Mouse (Mus musculus) heart, adult 2 months (tissue): ENCODE data around the gene Hamp. TPM values are rescaled to one million over a fixed set of nuclear protein-coding genes. Genes with fewer than 3 reads are reported as not detected.

ENCODE experiments used
- DNase-seq, 2 experiments: peaks; one replicate each; pipeline ENCODE4 v3.0.0; 2021
- H3K27ac ChIP-seq: fragments of 200-600 bp; 2 replicates; pipeline ENCODE4 v1.8.1; 2022
- H3K27me3 ChIP-seq: fragments of 200-500 bp; 2 replicates; pipeline ENCODE4 v1.6.1; 2012; ENCODE audit warnings: mild to moderate bottlenecking, low read length, inconsistent platforms, mixed read lengths; ENCODE audit not compliant: control insufficient read depth, insufficient read depth
- H3K36me3 ChIP-seq: fragments of 200-500 bp; 2 replicates; pipeline ENCODE4 v1.6.1; 2012; ENCODE audit warnings: low read length, inconsistent platforms; ENCODE audit not compliant: control insufficient read depth, insufficient read depth
- H3K4me1 ChIP-seq: fragments of 200-500 bp; 2 replicates; pipeline ENCODE4 v1.6.1; 2011; ENCODE audit warnings: low read length; ENCODE audit not compliant: control insufficient read depth, insufficient read depth
- H3K4me3 ChIP-seq: fragments of 200-600 bp; 2 replicates; pipeline ENCODE4 v1.8.1; 2022
- H3K79me2 ChIP-seq: fragments of 200-500 bp; replicated peaks from 2 replicates; pipeline ENCODE4 v1.6.1; 2012; ENCODE audit warnings: mild to moderate bottlenecking, inconsistent platforms, low read length, moderate library complexity, mixed read lengths; ENCODE audit not compliant: control insufficient read depth, insufficient read depth
- H3K9ac ChIP-seq: fragments of 200-500 bp; 2 replicates; pipeline ENCODE4 v1.6.1; 2012; ENCODE audit warnings: low read depth, mild to moderate bottlenecking, control low read depth, inconsistent platforms, low read length, mixed read lengths
- CTCF ChIP-seq: fragments of 200-600 bp; IDR thresholded peaks from 2 replicates; pipeline ENCODE4 v1.8.1; 2022; ENCODE audit warnings: antibody characterized with exemption, mild to moderate bottlenecking, moderate library complexity
- EP300 ChIP-seq: fragments of 200-500 bp; IDR thresholded peaks from 2 replicates; pipeline ENCODE4 v1.6.1; 2011; ENCODE audit warnings: low read depth, low read length, control low read depth; ENCODE audit not compliant: insufficient read depth
- POLR2A ChIP-seq: fragments of 200-500 bp; IDR thresholded peaks from 2 replicates; pipeline ENCODE4 v1.6.1; 2011; ENCODE audit warnings: mild to moderate bottlenecking, low read depth, low read length, control low read depth; ENCODE audit not compliant: insufficient read depth
- WGBS: fragments of 180-500 bp; shearing (Covaris S2); methylation state at CpG from one replicate; pipeline ENCODE4 v1.1.7; 2018; 5-methylcytosine and 5-hydroxymethylcytosine counted together
- intact Hi-C: fragments of 180-260 bp; cut with DNase I; formaldehyde crosslinking; loops from one replicate; pipeline ENCODE4 v1.15.1; 2025
- polyA plus RNA-seq: library from polyadenylated mRNA; depleted of rRNA; stranded (reverse); fragments of >200 nt; gene quantifications from 2 replicates; pipeline ENCODE4 v1.2.3, GENCODE M21; 2012
- total RNA-seq, 2 experiments: library from RNA; stranded (reverse); gene quantifications; 2 replicates each; pipeline ENCODE4 v1.2.3; 2021

Hamp gene
- total and polyA plus RNA-seq, 3 experiments: 11.8 to 141 (median 14.2) TPM

DNA sequence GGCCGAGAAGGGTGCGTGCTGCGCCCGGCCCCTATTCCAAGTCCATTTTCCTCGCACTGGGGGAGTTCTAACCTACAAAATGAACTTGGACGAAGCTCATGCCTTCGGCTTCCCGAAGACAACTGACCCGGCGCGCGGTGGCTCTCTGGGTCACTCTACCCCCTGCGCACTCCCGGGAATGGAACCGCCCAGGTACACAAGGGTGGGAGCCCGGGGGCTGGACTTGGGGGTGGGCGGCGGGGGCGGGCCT is 29.3 kb upstream of the Hamp start, which contains the start of gene Lsr:
TSS of gene Lsr (minus strand) at position 214 of the 250 bp plus-strand sequence.
- peak in 1 of 2 experiments; percentile 28 for DNase-seq
- TF ChIP-seq CTCF (no peak), POLR2A (no peak), EP300 (no peak)
- Histone ChIP-seq H3K36me3 (no peaks in the 10 kb centered on the region), H3K27ac (peak within 1 kb of the TSS; percentile 60), H3K4me3 (peak within 1 kb of the TSS; percentile 40), H3K79me2 (no peaks in the 10 kb centered on the region), H3K9ac (peak within 1 kb of the TSS; percentile 70), H3K4me1 (peaks cover 1% of the 10 kb centered on the region), H3K27me3 (peaks cover 2% of the 10 kb centered on the region; the same call in 1 of the 2 replicates)
- 2% methylated on average over 19 of the region's 19 CpGs for WGBS
- intact Hi-C loops: loop anchor here (5.0 kb wide), 1 partner anchor 79 kb away; the partner anchor contains the start of gene Fxyd7

DNA sequence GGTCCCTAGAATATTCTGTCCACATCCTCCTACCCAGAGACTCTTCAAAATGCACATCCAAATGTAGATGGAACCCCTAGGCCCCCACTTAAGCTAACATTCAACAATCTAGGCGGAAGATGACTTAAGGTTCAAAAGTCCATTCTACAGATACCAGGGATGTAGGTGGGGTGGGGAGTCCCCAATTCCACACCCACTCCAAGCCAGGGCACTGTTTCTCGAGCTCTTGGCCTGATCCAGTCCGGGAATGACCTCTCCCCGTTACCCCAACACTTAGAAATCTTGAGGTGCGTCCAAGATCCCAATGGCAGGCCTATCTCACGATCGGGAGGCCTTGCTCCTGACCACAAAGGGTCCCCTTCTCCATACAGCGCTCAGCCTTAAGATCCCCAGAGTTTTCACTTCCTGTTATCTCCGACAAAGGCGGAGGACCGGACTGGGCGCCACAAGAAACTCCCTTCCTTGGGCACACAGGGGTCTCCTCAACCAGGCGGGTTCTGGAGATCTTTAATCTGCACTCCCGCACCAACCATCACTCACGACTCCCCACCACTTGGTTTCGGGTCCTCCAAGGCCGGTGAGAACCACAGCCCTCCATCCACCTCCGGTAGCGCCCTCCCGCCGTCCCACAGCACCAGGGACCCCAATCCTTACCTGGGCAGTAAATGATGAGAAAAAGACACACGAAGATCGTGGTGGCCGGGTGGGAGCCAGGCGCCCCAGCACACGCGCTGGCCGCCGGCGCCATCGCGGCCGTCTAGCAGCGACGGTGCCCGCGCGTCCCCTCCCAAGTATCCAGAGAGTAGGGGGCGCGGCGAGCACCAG is 28.8 kb upstream of the Hamp start:
- H3K79me2 ChIP-seq: no peaks in the 10 kb centered on the region
- H3K27me3 ChIP-seq: peaks cover 2% of the 10 kb centered on the region; the same call in 1 of the 2 replicates
- intact Hi-C loops: loop anchor here (5.0 kb wide), 1 partner anchor 80 kb away; the partner anchor contains the start of gene Fxyd7
- H3K4me3 ChIP-seq: peak overlapping the region; percentile 40; the same call in 1 of the 2 replicates
- H3K36me3 ChIP-seq: no peaks in the 10 kb centered on the region
- no peak overlapping the region for H3K9ac ChIP-seq
- peaks cover 1% of the 10 kb centered on the region for H3K4me1 ChIP-seq
- peak in 1 of 2 experiments; percentile 28 for DNase-seq
- 16% methylated on average over 41 of the region's 41 CpGs for WGBS
- TF ChIP-seq POLR2A (no peak), CTCF (no peak), EP300 (no peak)
- no peak overlapping the region; the same call in 1 of the 2 replicates for H3K27ac ChIP-seq

DNA sequence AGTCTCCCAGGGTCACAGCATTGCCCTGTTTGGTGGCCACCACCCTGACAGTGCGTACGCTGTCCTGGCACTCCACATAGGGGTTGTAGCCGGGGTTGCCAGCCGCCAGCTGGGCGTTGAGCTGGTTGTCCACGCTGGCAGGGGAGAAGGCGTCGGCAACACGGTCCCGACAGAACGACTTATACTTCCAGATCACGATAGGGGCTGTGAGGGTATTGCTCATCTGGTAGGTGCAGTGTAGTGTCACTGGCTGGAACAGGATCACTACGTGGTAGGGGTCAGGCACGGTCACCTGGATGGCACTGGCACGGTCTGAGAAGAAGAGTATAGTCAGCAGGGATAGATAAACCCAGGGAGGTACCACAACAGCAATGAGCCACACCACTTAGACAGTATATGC is 28.1 kb upstream of the Hamp start:
- H3K27ac ChIP-seq: no peak overlapping the region

DNA sequence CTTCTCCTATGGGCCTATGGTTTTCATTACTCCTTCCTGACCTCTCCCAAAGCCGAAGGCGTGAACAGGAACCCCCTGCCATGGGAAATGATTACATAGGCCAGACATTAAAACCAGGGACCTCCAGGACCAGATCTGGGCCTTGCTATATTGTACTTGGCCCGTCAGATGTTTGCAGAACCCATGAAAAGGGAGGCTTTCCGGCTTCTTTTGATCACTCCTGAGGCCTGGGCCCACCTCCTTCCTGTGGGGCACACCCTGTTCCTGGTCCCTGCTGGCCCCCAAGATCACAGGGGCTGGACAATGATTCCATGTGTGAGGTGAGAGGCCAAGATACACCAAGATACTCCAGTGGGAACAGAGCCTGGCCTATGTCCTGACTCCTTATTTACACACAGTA is 25.3 kb upstream of the Hamp start:
- peak in 1 of 2 experiments; percentile 43 for DNase-seq
- H3K4me1 ChIP-seq: peaks cover 1% of the 10 kb centered on the region
- no peak overlapping the region for H3K9ac ChIP-seq
- H3K36me3 ChIP-seq: no peaks in the 10 kb centered on the region
- no peaks in the 10 kb centered on the region for H3K79me2 ChIP-seq
- H3K27me3 ChIP-seq: peaks cover 2% of the 10 kb centered on the region; the same call in 1 of the 2 replicates
- no peak for TF ChIP-seq CTCF
- no peak for TF ChIP-seq EP300
- TF ChIP-seq POLR2A: no peak
- H3K4me3 ChIP-seq: no peak overlapping the region
- intact Hi-C loops: no loop called here
- WGBS: 47% methylated on average over 4 of the region's 4 CpGs
- H3K27ac ChIP-seq: no peak overlapping the region

More for the DNA sequence above, 28.1 kb upstream of the Hamp start:
- no peak for TF ChIP-seq EP300
- TF ChIP-seq POLR2A: no peak
- TF ChIP-seq CTCF: no peak
- no peak for DNase-seq
- Histone ChIP-seq H3K4me1 (peaks cover 1% of the 10 kb centered on the region), H3K36me3 (no peaks in the 10 kb centered on the region), H3K9ac (no peak overlapping the region), H3K27me3 (peaks cover 2% of the 10 kb centered on the region; the same call in 1 of the 2 replicates), H3K4me3 (no peak overlapping the region), H3K79me2 (no peaks in the 10 kb centered on the region)
- intact Hi-C loops: loop anchor here (5.0 kb wide), 1 partner anchor 80 kb away; the partner anchor contains the start of gene Fxyd7
- 91% methylated on average over 15 of the region's 15 CpGs for whole genome bisulfite sequencing

DNA sequence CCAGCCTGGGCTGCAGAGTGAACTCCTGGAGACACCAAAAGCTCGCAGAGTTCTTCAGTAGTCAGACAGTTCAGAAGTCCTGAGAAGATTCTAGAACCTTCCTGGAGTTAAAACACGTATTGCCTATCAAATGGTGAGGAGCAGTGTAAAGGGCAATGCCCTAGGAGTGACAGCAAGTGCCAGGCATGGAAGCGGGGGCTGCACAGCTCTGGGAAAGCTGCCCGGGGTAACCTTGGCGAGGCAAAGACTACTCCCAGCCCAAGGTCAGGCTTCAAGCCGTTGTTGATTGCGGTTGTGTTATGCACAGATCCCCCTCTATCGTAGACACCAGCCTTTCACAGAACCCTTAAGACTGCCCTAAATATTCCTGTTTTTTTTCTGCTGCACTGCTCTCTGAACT is 24.8 kb upstream of the Hamp start:
- 71% methylated on average over 8 of the region's 8 CpGs for WGBS
- Histone ChIP-seq H3K36me3 (no peaks in the 10 kb centered on the region), H3K9ac (no peak overlapping the region), H3K79me2 (no peaks in the 10 kb centered on the region), H3K27ac (no peak overlapping the region), H3K4me1 (no peaks in the 10 kb centered on the region; the same call in 1 of the 2 replicates), H3K4me3 (no peak overlapping the region), H3K27me3 (peaks cover 2% of the 10 kb centered on the region; the same call in 1 of the 2 replicates)
- TF ChIP-seq EP300: no peak
- TF ChIP-seq POLR2A: no peak
- no peak for TF ChIP-seq CTCF
- no peak for DNase-seq
- intact Hi-C loops: no loop called here

DNA sequence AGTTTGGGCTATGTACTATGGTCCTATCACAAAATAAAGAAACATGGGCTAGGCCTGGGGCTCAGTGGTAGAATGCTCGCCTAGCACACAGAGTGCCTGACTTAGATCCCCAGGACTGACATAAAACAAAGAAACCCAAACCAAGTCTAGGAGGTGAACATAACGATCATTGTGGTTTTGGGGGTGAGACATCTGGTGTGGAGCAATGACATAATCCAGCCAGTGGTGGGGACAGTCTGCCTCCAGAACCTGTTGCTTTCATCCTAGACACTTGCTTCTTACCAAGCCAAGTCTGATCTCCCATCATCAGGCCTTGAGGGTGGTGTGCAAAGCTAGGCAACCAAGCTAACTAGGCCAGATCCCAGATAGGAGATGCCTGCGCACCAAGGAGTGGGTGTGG is 22.8 kb upstream of the Hamp start:
- 83% methylated on average over 3 of the region's 3 CpGs for WGBS
- TF ChIP-seq POLR2A: no peak
- TF ChIP-seq CTCF: no peak
- TF ChIP-seq EP300: no peak
- intact Hi-C loops: no loop called here

More for the DNA sequence above, 22.8 kb upstream of the Hamp start:
- Histone ChIP-seq H3K36me3 (no peaks in the 10 kb centered on the region), H3K4me1 (no peaks in the 10 kb centered on the region; the same call in 1 of the 2 replicates), H3K9ac (no peak overlapping the region), H3K27me3 (no peaks in the 10 kb centered on the region), H3K79me2 (no peaks in the 10 kb centered on the region), H3K4me3 (no peak overlapping the region), H3K27ac (no peak overlapping the region)
- DNase-seq: no peak
